Mouse (Mus musculus): ENCODE measurements at regions not wholly inside any gene's neighbourhood (a gene's known extent, or its start where the extent isn't known, plus 50 kb on each side); places are given as distances from the start of the nearest gene placed in this dataset.

- no peak for DNase-seq
These were observed 239.6 kb downstream of the Qk start for GRCm38 (mm10) chr17:10079853-10080650.

- DNase-seq, result no peak
These were observed 240.9 kb downstream of the Qk start for GRCm38 (mm10) chr17:10078536-10079319.

DNA sequence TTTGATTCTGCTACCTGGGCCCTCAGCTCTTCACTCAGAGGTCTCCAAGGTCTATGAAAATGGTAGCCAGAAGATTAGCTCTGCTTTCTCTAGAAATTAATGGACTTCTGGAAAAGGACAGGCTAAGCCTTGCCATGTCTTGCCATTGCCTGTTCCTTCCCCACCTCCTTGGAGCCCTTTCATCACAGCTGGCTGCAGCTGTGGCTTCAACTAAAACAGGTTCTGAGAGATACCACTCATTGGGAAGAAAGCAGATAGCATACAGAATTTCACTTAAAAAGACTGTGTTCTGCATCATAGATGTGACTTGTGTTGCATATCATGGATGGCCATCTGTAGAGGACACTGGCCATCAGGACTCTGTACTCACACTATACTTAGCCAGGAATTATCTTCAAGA, 246.4 kb downstream of the Qk start:
- no peak for DNase-seq

DNA sequence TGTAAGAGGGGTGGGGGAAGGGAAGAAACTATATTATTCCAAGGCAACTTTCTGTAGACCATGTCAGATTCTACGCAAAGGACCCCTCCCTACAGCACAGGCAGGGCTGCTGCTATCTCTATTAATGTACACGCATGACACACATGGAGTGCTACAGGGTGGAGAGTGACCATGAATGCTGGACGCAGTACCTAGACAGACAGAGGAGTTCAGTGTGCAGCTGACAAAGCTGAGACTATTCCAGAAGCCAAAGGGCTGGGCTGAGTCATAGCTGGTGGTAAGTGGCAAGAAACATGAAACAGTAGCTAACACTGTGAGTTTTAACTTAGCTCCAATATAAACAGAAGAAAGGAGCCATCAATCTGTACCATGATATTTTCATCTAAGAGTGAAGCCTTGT, 250.4 kb downstream of the Qk start:
- DNase-seq, result no peak

DNA sequence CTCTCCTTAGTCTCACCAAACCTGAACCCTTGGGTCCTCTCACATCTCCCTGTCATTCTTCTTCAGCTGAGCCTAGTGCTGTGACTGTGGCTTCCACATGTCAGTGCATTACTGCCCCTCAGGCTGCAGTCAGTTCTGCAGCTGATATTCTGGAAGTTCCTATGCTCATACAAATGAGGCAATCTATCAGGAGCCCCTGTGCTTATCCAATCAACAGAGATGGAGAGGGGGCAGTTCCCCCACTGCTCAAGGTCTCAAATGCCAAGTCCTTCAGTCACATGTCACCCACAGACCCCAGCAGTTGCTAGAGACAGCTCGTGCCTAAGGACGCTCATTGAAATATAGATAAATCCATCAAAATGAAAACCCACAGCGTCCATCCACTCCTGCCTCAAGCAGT, 254.5 kb downstream of the Qk start:
- no peak for DNase-seq

GRCm38 (mm10) chr17:10062546-10063100, 257.0 kb downstream of the Qk start:
- DNase-seq, result no peak

GRCm38 (mm10) chr17:10057736-10058135, 261.9 kb downstream of the Qk start:
- DNase-seq, result no peak

- DNase-seq, result no peak
These were observed 263.6 kb downstream of the Qk start for GRCm38 (mm10) chr17:10056096-10056495.

DNA sequence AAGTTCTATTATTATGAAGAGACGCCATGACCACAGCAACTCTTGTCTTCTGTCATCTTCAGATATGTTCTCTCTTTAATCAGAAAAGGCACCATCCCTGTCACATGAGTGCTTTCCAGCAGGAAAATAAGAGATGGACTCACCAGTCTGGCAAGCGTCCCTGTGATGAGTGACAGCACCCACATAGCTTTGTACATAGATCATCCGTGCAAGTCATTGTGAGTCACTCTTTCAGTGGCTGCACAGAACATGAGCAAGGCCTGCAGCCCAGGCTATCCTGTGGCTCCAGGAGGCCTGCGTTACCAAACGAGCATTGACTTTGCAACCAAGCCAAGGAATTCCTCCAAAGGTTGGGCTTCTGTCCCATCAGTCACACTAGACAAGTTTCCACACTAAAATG, 265.3 kb downstream of the Qk start:
- no peak for DNase-seq

DNA sequence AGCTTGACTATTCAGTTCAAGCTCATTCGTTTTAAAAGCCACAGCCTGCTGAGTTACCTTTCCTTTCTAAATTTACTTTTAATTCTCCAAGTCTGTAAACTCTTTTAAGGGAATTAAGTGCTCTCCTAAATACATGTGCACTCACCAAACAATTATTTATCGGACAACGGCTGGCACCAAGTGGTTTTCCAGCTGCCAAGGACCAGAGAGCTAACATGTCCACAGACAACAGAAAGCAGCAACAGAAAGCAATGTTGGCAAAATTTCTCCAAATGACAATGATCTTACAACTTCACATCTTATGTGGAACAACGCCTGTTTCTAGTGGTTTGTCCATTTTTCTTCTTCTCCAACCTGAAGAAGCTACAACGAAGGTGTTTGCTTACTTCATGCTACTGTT, 275.3 kb downstream of the Qk start:
- DNase-seq, result no peak

DNA sequence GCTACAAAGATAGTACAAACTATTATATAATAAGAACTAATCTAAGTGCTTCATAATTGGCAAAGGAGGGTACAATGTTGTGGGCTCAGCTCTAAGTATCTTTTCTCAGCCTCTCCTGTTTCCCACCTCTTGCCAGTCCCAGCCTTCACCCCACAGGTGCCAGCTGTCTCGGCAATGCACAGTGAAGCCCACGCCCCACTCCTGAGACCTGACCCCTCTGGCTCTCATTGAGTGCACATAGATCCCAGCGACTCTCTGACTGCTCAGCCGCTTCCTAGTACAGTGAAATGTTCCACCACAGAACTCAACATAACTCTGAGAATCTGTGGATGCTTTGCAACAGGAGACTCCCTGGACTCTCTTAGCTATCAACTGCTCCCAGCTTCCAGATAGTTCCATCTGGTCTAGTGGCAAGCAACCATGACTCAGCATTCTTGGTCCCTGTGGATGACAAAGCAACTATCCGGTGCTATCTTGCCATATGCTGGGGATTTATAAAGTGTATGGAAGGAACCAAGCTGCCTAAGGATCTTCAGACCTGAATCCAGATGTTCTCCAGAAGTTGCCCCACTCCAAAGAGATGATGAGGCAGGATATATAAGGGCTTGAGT, 277.5 kb downstream of the Qk start:
- DNase-seq, result no peak

DNA sequence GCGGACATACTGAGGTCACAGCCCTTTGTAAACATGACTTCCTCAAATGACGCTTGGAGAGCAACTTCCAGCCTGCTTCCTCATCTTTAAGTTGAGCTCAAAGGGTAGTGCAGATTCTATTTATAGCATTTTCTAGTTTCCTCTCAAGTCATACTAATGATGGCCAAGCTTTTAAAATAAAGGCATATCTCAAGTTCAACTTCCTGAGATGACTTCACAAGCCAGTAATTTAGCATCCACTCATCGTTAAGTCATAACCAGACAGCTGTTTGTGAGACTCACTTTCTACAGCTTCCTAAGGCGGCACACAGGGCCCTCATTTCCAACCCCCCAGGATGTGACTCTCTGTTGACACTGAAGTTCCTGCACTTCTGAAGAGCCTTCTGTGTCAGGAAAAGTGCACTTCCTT, 278.7 kb downstream of the Qk start:
- no peak for DNase-seq

DNA sequence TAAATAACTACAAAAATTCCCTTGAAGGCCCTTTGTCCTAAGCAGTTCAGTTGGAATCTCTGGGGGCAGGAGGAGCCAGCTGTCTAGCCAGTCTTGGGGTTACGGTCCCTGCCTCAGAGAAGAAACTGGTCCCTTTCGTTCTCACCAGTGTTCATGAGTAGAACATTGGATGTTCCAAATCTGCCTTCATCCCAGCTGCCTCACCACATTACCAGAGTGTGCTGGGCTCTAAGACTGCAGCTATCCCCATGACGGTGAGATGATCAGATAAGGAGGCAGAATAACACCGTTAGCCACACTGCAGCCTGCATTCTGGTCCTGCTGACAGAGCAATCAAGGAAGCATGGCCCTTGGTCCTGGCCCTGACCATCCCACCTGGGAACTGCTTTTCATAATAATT, 279.3 kb downstream of the Qk start:
- no peak for DNase-seq

- DNase-seq, result no peak
These were observed 281.7 kb downstream of the Qk start for GRCm38 (mm10) chr17:10037799-10038445.

- DNase-seq, result no peak
These were observed 286.1 kb downstream of the Qk start for GRCm38 (mm10) chr17:10033510-10033909.

DNA sequence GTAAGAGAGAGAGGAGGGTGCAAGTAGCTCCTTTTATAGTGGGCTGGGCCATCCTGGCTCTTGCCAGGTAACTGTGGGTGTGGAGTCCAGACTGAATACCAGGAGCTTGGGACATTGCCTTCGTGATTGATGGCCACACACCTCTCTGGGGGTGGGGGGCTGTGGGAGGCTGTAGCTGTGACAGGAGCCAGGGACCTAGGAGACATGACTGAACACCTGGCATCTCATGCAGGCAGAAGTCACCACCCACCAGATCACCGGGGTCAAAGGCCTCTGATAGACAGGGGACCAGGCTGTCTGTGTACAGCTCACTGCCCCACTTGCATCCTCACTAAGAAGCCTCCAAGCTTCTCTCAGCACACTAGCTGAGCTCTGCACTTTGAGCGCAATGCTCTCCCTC, 288.6 kb downstream of the Qk start:
- DNase-seq, result no peak

DNA sequence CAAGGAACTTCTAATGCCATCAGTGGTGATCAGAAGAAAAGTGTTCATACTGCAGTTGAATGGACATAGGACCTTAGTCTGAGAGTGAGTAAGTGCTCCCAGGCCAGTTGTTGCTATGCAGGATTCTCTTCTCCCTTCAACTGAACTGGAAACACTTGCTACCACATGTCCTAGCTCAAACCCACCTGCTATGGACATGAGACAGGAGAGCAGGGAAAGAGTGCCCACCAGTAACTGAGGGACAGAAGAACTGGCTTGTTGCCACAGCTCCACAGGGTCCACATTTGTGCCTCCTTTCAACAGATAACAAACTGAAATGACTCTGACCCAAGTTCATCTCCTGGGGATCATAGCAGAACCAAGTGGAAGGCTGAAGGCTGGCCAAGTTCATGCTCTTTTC, 292.9 kb downstream of the Qk start:
- DNase-seq, result no peak

- no peak for DNase-seq
These were observed 294.4 kb downstream of the Qk start for GRCm38 (mm10) chr17:10025212-10025611.

DNA sequence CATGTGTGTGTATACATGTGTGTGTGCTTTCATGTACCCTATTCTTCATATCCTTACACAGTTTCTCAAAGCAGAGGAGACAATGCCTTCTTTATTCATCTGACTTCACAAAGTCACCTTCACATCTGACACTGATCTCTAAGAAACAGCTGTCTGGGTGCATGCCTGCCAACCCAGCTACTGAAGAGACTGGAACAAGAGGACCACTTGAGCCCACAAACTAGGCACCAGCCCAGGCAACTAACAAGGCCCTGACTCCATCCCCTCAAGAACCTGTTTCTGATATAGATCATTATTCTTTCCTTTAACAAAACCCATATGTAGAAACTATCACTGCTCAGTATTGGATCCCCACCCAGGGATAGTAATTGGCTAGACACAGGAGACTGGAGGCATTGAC, 295.3 kb downstream of the Qk start:
- DNase-seq, result no peak

- DNase-seq, result no peak
These were observed 307.5 kb downstream of the Qk start for GRCm38 (mm10) chr17:10012161-10012560.

- DNase-seq, result no peak
These were observed 307.9 kb downstream of the Qk start for GRCm38 (mm10) chr17:10011728-10012127.

- DNase-seq, result no peak
These were observed 318.5 kb downstream of the Qk start for GRCm38 (mm10) chr17:10001071-10001591.

GRCm38 (mm10) chr17:9995321-9995720, 324.3 kb downstream of the Qk start:
- no peak for DNase-seq

All from thymus, postnatal 14 days (tissue).